Mouse (Mus musculus): ENCODE data around the gene Mapk8ip1. TPM values are rescaled to one million over a fixed set of nuclear protein-coding genes. Genes with fewer than 3 reads are reported as not detected.

Gene Mapk8ip1
- total and polyA plus RNA-seq, 3 experiments, result 0.05 to 0.22 TPM; not detected in 1

DNA sequence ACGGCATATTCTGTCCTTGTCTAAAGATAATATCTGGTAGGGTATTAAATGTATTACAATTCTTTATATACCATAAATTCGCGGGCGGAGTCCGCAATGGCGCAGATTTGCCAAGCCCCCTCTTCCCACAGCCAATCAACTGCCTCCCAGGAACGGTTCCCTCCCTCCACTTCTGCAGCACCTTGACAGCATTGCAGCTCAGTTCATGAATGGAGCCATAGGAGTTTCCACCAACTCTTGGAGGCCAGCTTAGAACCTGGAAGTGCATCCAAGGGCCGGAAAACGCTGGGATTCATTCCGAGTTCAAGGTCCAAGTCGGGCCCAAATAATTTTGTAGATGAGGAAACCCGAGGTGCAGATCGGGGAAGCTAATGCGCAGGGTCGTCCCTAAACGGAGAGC, 26.5 kb downstream of the Mapk8ip1 start, which contains the start of the genes Pex16 and Large2:
Gene Pex16, plus strand, starts transcription at position 163 of the 400 bp plus-strand sequence.
Gene Large2, minus strand, starts transcription at position 356 of the 400 bp plus-strand sequence.
- DNase-seq (ENCODE audit: low spot score), result peak; percentile 86
- ATAC-seq (ENCODE audit: extremely low read depth, insufficient number of reproducible peaks, low FRiP score, poor library complexity, severe bottlenecking), result no peak
- Histone ChIP-seq H3K9me3 (replicated peaks) (no peaks in the 10 kb centered on the region), H3K27me3 (ENCODE audit: insufficient read depth, low read length) (peaks cover 36% of the 10 kb centered on the region), H3K36me3 (replicated peaks) (peaks cover 33% of the 10 kb centered on the region), H3K4me3 (ENCODE audit: low read depth, low read length) (peak within 1 kb of the TSS; percentile 93), H3K4me1 (ENCODE audit: insufficient read depth, low read depth, low read length) (peaks cover 42% of the 10 kb centered on the region)
- no peak for TF ChIP-seq GATA2 (IDR thresholded peaks at IDR 0.05; ENCODE audit: borderline replicate concordance, low read depth, low read length)
- no peak for TF ChIP-seq TAL1 (conservative IDR thresholded peaks at IDR 0.05; ENCODE audit: low read depth, low read length)
- TF ChIP-seq CTCF (IDR thresholded peaks at IDR 0.05; ENCODE audit: low read depth, low read length), result no peak
- TF ChIP-seq POLR2AphosphoS5 (IDR thresholded peaks at IDR 0.05; ENCODE audit: insufficient replicate concordance, low read depth, low read length), result no peak
- TF ChIP-seq GATA1 (IDR thresholded peaks at IDR 0.05; ENCODE audit: borderline replicate concordance, low read length), result no peak

DNA sequence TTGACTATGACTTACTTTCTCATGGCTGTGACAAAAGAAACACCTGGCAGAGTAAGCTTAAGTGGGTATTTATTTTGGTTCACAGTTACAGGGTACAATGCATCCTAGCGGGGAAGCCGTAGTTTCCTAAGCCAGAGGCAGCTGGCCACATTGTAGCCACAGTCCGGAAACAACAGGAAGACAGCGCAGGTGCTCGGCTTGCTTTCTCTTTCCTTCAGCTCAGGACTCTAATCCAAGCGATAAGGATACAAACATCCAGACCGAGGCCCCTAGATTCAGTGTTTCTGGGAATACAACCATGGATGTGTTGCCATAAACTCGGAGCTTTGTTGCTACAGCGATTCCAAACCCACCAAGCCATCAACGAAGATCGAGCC, 27.6 kb downstream of the Mapk8ip1 start:
- no peak for DNase-seq (ENCODE audit: low spot score)
- Histone ChIP-seq H3K9me3 (replicated peaks) (no peaks in the 10 kb centered on the region), H3K27me3 (ENCODE audit: insufficient read depth, low read length) (peaks cover 45% of the 10 kb centered on the region), H3K4me3 (ENCODE audit: low read depth, low read length) (no peak overlapping the region), H3K36me3 (replicated peaks) (peaks cover 22% of the 10 kb centered on the region), H3K4me1 (ENCODE audit: insufficient read depth, low read depth, low read length) (peaks cover 42% of the 10 kb centered on the region)
- no peak for ATAC-seq (ENCODE audit: extremely low read depth, insufficient number of reproducible peaks, low FRiP score, poor library complexity, severe bottlenecking)
- no peak for TF ChIP-seq GATA2 (IDR thresholded peaks at IDR 0.05; ENCODE audit: borderline replicate concordance, low read depth, low read length)
- TF ChIP-seq GATA1 (IDR thresholded peaks at IDR 0.05; ENCODE audit: borderline replicate concordance, low read length), result no peak
- no peak for TF ChIP-seq TAL1 (conservative IDR thresholded peaks at IDR 0.05; ENCODE audit: low read depth, low read length)
- no peak for TF ChIP-seq POLR2AphosphoS5 (IDR thresholded peaks at IDR 0.05; ENCODE audit: insufficient replicate concordance, low read depth, low read length)
- TF ChIP-seq CTCF (IDR thresholded peaks at IDR 0.05; ENCODE audit: low read depth, low read length), result no peak

DNA sequence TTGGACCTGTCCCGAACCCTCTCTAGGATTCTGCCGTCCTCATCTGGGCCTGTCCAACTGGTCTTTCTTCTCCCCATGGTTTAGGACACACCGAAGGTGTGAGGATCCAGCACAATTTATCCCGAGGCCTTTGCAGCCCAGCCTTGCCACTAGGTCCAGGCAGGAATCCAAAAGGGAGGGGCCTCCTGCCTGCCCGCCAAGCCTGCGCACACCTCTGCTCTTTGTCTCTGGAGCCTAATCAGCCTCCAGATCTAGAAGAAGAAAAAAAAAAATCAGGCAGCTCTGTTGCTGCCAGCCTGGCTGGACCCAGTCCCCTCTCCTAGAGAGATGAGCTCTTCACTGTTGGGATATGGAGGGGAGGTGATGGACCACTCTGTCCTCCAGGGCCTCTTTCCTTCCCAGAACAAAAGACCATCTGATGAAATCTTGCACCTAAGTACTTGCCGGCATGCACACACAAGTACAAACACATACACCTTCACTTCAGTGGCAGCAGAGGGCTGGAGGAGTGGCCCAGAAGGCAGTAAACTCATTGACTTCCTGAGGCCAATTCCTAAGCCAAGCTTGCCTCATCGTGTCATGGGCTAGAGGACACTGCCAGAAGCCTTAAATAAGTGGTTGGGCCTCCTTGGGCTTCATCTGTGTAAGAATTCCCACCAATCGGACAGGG, 28.2 kb downstream of the Mapk8ip1 start:
- Histone ChIP-seq H3K4me1 (ENCODE audit: insufficient read depth, low read depth, low read length) (peaks cover 42% of the 10 kb centered on the region), H3K9me3 (replicated peaks) (no peaks in the 10 kb centered on the region), H3K4me3 (ENCODE audit: low read depth, low read length) (no peak overlapping the region), H3K36me3 (replicated peaks) (peaks cover 16% of the 10 kb centered on the region), H3K27me3 (ENCODE audit: insufficient read depth, low read length) (peaks cover 47% of the 10 kb centered on the region)
- ATAC-seq (ENCODE audit: extremely low read depth, insufficient number of reproducible peaks, low FRiP score, poor library complexity, severe bottlenecking) (no peak), DNase-seq (ENCODE audit: low spot score) (no peak)
- no peak for TF ChIP-seq GATA1 (IDR thresholded peaks at IDR 0.05; ENCODE audit: borderline replicate concordance, low read length)
- no peak for TF ChIP-seq CTCF (IDR thresholded peaks at IDR 0.05; ENCODE audit: low read depth, low read length)
- TF ChIP-seq GATA2 (IDR thresholded peaks at IDR 0.05; ENCODE audit: borderline replicate concordance, low read depth, low read length), result no peak
- no peak for TF ChIP-seq POLR2AphosphoS5 (IDR thresholded peaks at IDR 0.05; ENCODE audit: insufficient replicate concordance, low read depth, low read length)

DNA sequence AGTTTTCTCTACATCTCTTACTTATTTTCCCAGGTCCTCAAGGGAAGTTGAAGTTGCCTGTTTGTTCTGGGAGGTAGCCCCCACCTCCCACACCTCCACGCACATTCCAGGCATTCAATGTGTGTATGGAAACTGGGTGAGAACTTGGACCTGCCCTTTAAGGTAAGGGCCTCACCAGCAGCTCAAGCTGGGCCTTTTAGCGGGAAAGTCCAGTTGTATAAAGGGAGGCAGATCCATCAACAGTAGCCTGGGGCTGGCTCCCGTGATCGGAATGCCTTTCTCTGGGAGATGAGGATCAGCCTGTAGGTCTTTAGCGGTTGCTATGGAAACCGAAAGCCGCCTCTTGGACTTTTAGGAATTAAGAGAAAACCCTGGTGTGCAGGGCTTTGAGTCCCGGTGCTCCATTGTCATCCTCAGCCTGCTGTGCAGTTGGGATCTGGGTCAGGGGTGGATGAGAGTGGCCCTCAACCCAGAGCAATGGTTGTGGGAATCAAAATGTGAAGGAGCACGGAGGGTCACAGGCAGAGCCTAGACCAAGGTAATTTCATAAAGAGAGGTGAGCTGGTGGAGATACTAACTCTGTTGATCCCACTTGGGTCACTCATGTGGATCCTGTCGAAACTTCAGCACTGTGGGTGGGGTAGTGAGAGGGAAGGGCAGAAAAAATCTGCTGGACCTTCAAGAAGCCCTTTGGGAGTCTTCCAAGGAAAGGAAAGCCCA, 28.9 kb downstream of the Mapk8ip1 start:
- Histone ChIP-seq H3K9me3 (replicated peaks) (no peaks in the 10 kb centered on the region), H3K36me3 (replicated peaks) (peaks cover 9% of the 10 kb centered on the region), H3K27me3 (ENCODE audit: insufficient read depth, low read length) (peaks cover 53% of the 10 kb centered on the region), H3K4me3 (ENCODE audit: low read depth, low read length) (no peak overlapping the region), H3K4me1 (ENCODE audit: insufficient read depth, low read depth, low read length) (peaks cover 42% of the 10 kb centered on the region)
- no peak for DNase-seq (ENCODE audit: low spot score)
- no peak for ATAC-seq (ENCODE audit: extremely low read depth, insufficient number of reproducible peaks, low FRiP score, poor library complexity, severe bottlenecking)
- TF ChIP-seq GATA2 (IDR thresholded peaks at IDR 0.05; ENCODE audit: borderline replicate concordance, low read depth, low read length) (no peak), POLR2AphosphoS5 (IDR thresholded peaks at IDR 0.05; ENCODE audit: insufficient replicate concordance, low read depth, low read length) (no peak), TAL1 (conservative IDR thresholded peaks at IDR 0.05; ENCODE audit: low read depth, low read length) (no peak), GATA1 (IDR thresholded peaks at IDR 0.05; ENCODE audit: borderline replicate concordance, low read length) (no peak), CTCF (IDR thresholded peaks at IDR 0.05; ENCODE audit: low read depth, low read length) (no peak)

DNA sequence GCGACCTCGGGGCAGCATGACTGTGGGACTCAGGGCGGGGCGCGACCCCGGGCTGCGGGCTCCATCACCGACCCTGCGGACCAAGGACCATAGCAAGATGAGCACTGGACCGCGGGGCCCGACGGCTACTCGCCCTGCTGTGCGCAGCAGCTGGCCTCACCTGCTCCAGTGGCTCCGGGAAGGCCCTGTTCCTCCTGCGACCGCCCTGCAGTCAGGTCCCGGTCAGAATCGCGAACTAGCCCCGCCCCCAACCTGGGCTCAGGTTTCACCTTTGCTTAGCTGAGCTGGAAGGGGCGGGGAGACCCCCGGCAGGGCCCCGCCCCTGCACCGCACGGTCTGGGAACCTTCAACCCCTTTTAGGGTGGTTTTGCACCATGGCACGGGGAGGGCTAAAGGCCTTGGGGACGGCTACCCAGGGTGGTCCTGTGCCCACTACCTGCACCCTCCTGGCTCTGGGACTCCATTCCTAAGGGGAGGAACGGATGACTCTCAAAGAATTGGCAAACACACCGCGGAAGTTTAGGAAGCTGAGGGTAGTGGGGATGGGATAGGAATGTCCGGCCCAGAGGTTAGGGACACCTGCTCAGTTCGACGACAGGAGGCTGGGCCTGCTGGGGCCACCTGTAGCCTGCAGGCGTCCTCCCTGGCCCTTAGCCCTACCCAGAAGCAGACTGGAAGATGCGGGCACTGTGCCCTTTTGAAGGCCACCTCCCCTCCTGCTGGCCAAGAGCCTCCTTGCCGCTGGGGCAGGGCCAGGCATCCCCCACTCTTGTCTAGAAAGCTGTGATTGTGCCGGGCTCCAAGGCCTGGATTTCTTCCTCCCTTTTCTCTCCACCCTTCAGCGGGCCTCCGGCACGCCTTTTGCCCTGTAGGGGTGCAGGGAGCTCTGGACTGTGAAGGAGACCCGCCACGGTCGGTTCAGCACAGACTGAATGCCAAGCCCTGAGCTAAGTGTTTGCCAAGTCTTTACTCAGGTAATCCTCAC, 29.9 kb downstream of the Mapk8ip1 start:
- no peaks in the 10 kb centered on the region for H3K36me3 ChIP-seq (replicated peaks)
- H3K9me3 ChIP-seq (replicated peaks), result no peaks in the 10 kb centered on the region
- ATAC-seq (ENCODE audit: extremely low read depth, insufficient number of reproducible peaks, low FRiP score, poor library complexity, severe bottlenecking) (no peak), DNase-seq (ENCODE audit: low spot score) (no peak)
- TF ChIP-seq CTCF (IDR thresholded peaks at IDR 0.05; ENCODE audit: low read depth, low read length) (no peak), TAL1 (conservative IDR thresholded peaks at IDR 0.05; ENCODE audit: low read depth, low read length) (no peak), GATA1 (IDR thresholded peaks at IDR 0.05; ENCODE audit: borderline replicate concordance, low read length) (no peak)
- H3K27me3 ChIP-seq (ENCODE audit: insufficient read depth, low read length), result peaks cover 61% of the 10 kb centered on the region
- peak overlapping the region; percentile 11; the same call in 1 of the 2 replicates for H3K4me3 ChIP-seq (ENCODE audit: low read depth, low read length)
- H3K4me1 ChIP-seq (ENCODE audit: insufficient read depth, low read depth, low read length), result peaks cover 33% of the 10 kb centered on the region
